Mouse (Mus musculus): Measurements from ENCODE around the gene Ndufb7.

DNA sequence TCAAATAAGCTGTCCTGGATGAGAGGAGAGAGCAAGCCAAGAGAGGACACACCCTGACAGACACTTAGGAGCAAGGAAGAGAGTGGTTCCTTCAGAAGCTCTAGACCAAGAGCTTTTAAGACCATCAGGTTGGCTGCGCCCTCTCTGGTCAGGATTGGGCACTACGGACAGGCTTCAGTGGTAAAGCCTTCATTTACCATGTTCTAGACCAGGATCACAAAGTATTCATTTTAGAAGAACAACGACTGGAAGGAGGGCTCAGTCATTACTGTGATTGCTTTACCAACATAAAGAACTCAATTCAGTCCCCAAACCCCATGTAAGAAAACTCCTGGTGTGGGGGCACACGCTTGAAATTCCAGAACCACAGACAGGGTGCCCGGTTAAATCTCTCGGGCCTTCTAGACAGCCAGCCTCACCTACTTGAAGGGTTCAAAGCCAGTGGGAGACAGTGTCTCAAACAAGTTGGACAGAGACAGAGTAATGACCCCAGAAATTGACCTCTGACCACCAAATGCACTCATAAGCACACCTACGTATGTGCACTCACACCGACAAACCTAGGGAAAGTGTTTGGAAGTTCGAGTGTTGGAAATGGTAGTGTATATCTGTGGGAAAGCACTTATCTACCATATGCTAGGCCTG lies 618 bp upstream of the Ndufb7 start:
- TF ChIP-seq CTCF (conservative IDR thresholded peaks at IDR 0.05 in 1 of 2, IDR thresholded peaks at IDR 0.05 in 1 of 2; ENCODE audit: low read depth in 2 of 2, low read length in 2 of 2) (peak; percentile 44 to 76), MEF2A (IDR thresholded peaks at IDR 0.05; ENCODE audit: borderline replicate concordance, low read depth, low read length) (no peak), POLR2A (IDR thresholded peaks at IDR 0.05; ENCODE audit: low read depth, low read length) (0 out of 2 replicates have a peak, but pooled peaks have one; percentile 32), ETS1 (conservative IDR thresholded peaks at IDR 0.05; ENCODE audit: low read depth, low read length) (no peak), MAX (IDR thresholded peaks at IDR 0.05; ENCODE audit: low read length) (no peak), MAFK (IDR thresholded peaks at IDR 0.05; ENCODE audit: insufficient replicate concordance, low read length) (no peak), NELFE (IDR thresholded peaks at IDR 0.05; ENCODE audit: low read depth, low read length) (no peak), EP300 (IDR thresholded peaks at IDR 0.05; ENCODE audit: low read length) (no peak), ZKSCAN1 (IDR thresholded peaks at IDR 0.05; ENCODE audit: borderline replicate concordance, low read depth, low read length) (no peak), SIN3A (IDR thresholded peaks at IDR 0.05; ENCODE audit: low read length) (no peak), ZC3H11A (IDR thresholded peaks at IDR 0.05; ENCODE audit: low read depth, low read length) (no peak)

Data from CH12.LX (cell line).